Mouse (Mus musculus): ENCODE measurements around the gene Cpox.

DNA sequence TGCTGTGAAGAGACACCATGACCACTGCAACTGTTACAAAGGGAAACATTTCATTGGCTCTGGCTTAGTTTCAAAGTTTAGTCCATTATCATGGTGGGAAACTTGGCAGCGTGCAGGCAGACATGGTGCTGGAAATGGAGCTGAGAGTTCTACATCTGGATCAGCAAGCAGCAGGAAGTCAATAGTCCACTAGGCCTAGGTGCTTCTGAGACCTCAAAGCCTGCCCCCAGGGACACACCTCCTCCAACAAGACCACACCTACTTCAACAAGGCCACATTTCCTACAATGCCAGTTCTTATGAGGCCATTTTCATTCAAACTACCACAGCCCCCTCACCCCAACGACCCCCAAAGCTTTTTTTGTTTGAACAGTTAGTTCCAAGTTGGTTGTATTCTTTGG is 40.4 kb upstream of the Cpox start:
- TF ChIP-seq CTCF (conservative IDR thresholded peaks at IDR 0.05; ENCODE audit: low read length) (no peak), NANOG (IDR thresholded peaks at IDR 0.05; ENCODE audit: borderline replicate concordance, low read length) (no peak), POU5F1 (IDR thresholded peaks at IDR 0.05; ENCODE audit: borderline replicate concordance, low read length) (no peak)

Data from E14TG2a.4 (cell line).